Mouse (Mus musculus): ENCODE results near the gene Gfod2.

GRCm38 (mm10) chr8:105677891-105678290, 80.6 kb downstream of the Gfod2 start:
- TF ChIP-seq CTCF (IDR thresholded peaks at IDR 0.05; ENCODE audit: control insufficient read depth, insufficient read depth, low read length) (no peak), POLR2A (IDR thresholded peaks at IDR 0.05; ENCODE audit: borderline replicate concordance, control insufficient read depth, low read depth, low read length) (no peak)

Data from bone marrow, adult 2 months (tissue).